Mouse (Mus musculus) C2C12 (cell line): Measurements from ENCODE around the gene Ccdc78.

Experiments
- CTCF ChIP-seq: IDR thresholded peaks from one replicate; pipeline ENCODE4 v1.5.1; 2011; ENCODE audit not compliant: control insufficient read depth, insufficient read depth, insufficient read length
- MAX ChIP-seq: IDR thresholded peaks from one replicate; pipeline ENCODE4 v1.6.1; 2011; ENCODE audit warnings: mild to moderate bottlenecking, control low read depth
- USF1 ChIP-seq: IDR thresholded peaks from one replicate; pipeline ENCODE4 v1.6.1; 2011; ENCODE audit warnings: low read depth, mild to moderate bottlenecking, control low read depth, moderate library complexity

- TF ChIP-seq CTCF (no peak), USF1 (no peak), MAX (no peak)
Observed at GRCm38 (mm10) chr17:25818851-25819780, 32.7 kb downstream of the Ccdc78 start.
